10 mouse cellular contexts compared by ENCODE assay signal in the genomic region with DNA sequence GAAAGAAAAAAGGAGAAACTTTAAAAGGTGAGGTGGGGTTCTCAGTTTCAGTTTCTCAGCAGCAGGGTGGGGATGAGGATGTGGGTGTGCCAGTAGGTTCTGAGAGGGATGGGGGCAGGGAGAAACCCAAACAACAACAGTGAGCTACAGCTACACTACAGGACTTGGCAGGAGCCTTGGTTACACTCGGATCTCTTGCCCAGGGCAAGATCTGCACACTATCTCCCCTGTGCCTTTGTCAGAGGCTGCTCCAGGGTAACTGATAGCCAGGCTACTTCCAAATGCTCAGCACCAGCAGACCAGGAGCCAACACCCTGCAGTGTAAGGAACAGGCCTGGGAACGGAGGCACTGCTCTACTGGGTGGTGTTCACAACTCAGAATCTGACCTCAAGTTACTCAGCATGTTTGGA. TPM values are rescaled to one million over a fixed set of nuclear protein-coding genes. Genes with fewer than 3 reads are reported as not detected.
A peak's percentile ranks its signal among the peaks of the same experiment; 100 is the strongest.
DNase-seq lines count a peak whose midpoint lies in the region; ATAC-seq and TF ChIP-seq lines count a peak whose summit lies in the region.
"Had no signal": no experiment of that assay in that cellular context is flagged by ENCODE, and none has a peak within 500 bp of the region (broad histone marks: within the 10 kb centered on the region; RNA-seq: fewer than 3 reads in every experiment).

No protein-coding gene starts in this region.

- H3K36me3 ChIP-seq in lung, postnatal 0 days (ENCODE audit: insufficient read depth, low read length): no peaks in the 10 kb centered on the region
- 0 out of 2 replicates have a peak, but pooled peaks cover 9% of the 10 kb centered on the region for H3K36me3 ChIP-seq in hindbrain, embryonic 10.5 days

- ATAC-seq in lung, postnatal 0 days: peak; percentile 11; the same call in 1 of the 2 replicates
- ATAC-seq in neutrophil, adult 5-6 weeks (ENCODE audit: extremely low read depth, insufficient number of reproducible peaks, low FRiP score, poor library complexity, severe bottlenecking): 0 out of 2 replicates have a peak, but pooled peaks have one; percentile 33
- ATAC-seq: Patski had no signal

- TF ChIP-seq CTCF in lung, postnatal 0 days (IDR thresholded peaks at IDR 0.05): no peak

- H3K4me3 ChIP-seq in lung, postnatal 0 days (ENCODE audit: low read depth, low read length): no peak overlapping the region
- H3K4me3 ChIP-seq in hindbrain, embryonic 10.5 days: no peak overlapping the region

- H3K27ac ChIP-seq in lung, postnatal 0 days (ENCODE audit: low read length): 0 out of 2 replicates have a peak overlapping the region, but pooled peaks have one; percentile 2
- no peak overlapping the region for H3K27ac ChIP-seq in hindbrain, embryonic 10.5 days

- no peak for TF ChIP-seq EP300 in lung, postnatal 0 days (IDR thresholded peaks at IDR 0.05)

- H3K9me3 ChIP-seq in lung, postnatal 0 days (ENCODE audit: low read length): no peaks in the 10 kb centered on the region
- no peaks in the 10 kb centered on the region for H3K9me3 ChIP-seq in hindbrain, embryonic 10.5 days

- no peak for DNase-seq in lung, postnatal 0 days (ENCODE audit: low spot score)
- no peak for DNase-seq in lung, postnatal 36 days
- peak; percentile 38 for DNase-seq in T-cell, adult 2 months (ENCODE audit: low spot score)
- peak; percentile 83 for DNase-seq in induced T-regulatory cell, adult 2 months (ENCODE audit: low read depth)
- no peak for DNase-seq in right cerebral cortex, postnatal 36 days (ENCODE audit: low spot score in 2 of 2)
- no peak for DNase-seq in hindbrain, embryonic 10.5 days (ENCODE audit: low spot score)

- H3K4me2 ChIP-seq in lung, postnatal 0 days (replicated peaks; ENCODE audit: low read depth, low read length): no peak overlapping the region

- H3K27me3 ChIP-seq in lung, postnatal 0 days (replicated peaks; ENCODE audit: insufficient read depth, low read length): no peaks in the 10 kb centered on the region
- no peaks in the 10 kb centered on the region for H3K27me3 ChIP-seq in hindbrain, embryonic 10.5 days (ENCODE audit: insufficient read depth, poor library complexity, severe bottlenecking)
- H3K27me3 ChIP-seq: Patski had no signal

- 0 out of 2 replicates have a peak, but pooled peaks cover 5% of the 10 kb centered on the region for H3K4me1 ChIP-seq in lung, postnatal 0 days (ENCODE audit: insufficient read depth, low read depth, low read length)
- H3K4me1 ChIP-seq in hindbrain, embryonic 10.5 days (replicated peaks): no peaks in the 10 kb centered on the region

- H3K9ac ChIP-seq in lung, postnatal 0 days (replicated peaks; ENCODE audit: low read depth): no peak overlapping the region

- WGBS in lung, postnatal 0 days: 47% methylated on average over 2 of the region's 2 CpGs
- 80% methylated on average over 2 of the region's 2 CpGs for WGBS in hindbrain, embryonic 10.5 days

RNA-seq across cellular contexts. Expression of gene Gm10273, which starts 15.0 kb away (rescaled TPM):
- 4.4 and 12.7 TPM in 2 replicates for polyA plus RNA-seq in lung, postnatal 0 days (2015; fragmentation: Nextera tagmentation; extraction: Ambion mirVana)
- 2.5 and 4.1 TPM in 2 replicates for total RNA-seq in neutrophil, adult 5-6 weeks (2017)
- 2.4 and 9.9 TPM in 2 replicates for polyA plus RNA-seq in hindbrain, embryonic 10.5 days (2016; fragmentation: Nextera tagmentation; extraction: Ambion mirVana)

RNA-seq across cellular contexts. Expression of gene Pla2g12b, which starts 23.0 kb away (rescaled TPM):
- polyA plus RNA-seq in lung, postnatal 0 days (2015; fragmentation: Nextera tagmentation; extraction: Ambion mirVana): 0.12 and 0.43 TPM in 2 replicates
- not detected in 2 replicates for total RNA-seq in neutrophil, adult 5-6 weeks (2017)
- polyA plus RNA-seq in hindbrain, embryonic 10.5 days (2016; fragmentation: Nextera tagmentation; extraction: Ambion mirVana): not detected in 2 replicates
- total RNA-seq: hematopoietic stem cell, adult 5-6 weeks; monocyte, adult 5-6 weeks had no signal
- polyA plus RNA-seq: Patski had no signal

RNA-seq across cellular contexts. Expression of gene P4ha1, which starts 57.3 kb away (rescaled TPM):
- polyA plus RNA-seq in lung, postnatal 0 days (2015; fragmentation: Nextera tagmentation; extraction: Ambion mirVana): 40.6 and 40.7 TPM in 2 replicates
- total RNA-seq in neutrophil, adult 5-6 weeks (2017): 17.1 and 19.8 TPM in 2 replicates
- polyA plus RNA-seq in hindbrain, embryonic 10.5 days (2016; fragmentation: Nextera tagmentation; extraction: Ambion mirVana): 37.2 and 53.0 TPM in 2 replicates

Comparison
In these comparisons a context has a peak if more than half of its experiments do, and no peak if none do; other contexts are left out.
1. DNase-seq: peak in T-cell, adult 2 months (single experiment) and induced T-regulatory cell, adult 2 months (single experiment); none in lung, postnatal 0 days (single experiment), lung, postnatal 36 days (single experiment), right cerebral cortex, postnatal 36 days (0 of 2) and hindbrain, embryonic 10.5 days (single experiment).